Mouse (Mus musculus): Measurements from ENCODE around the gene H2-DMb2. TPM values are rescaled to one million over a fixed set of nuclear protein-coding genes. Genes with fewer than 3 reads are reported as not detected.

The H2-DMb2 gene
- polyA plus RNA-seq, 1 experiment: not detected

DNA sequence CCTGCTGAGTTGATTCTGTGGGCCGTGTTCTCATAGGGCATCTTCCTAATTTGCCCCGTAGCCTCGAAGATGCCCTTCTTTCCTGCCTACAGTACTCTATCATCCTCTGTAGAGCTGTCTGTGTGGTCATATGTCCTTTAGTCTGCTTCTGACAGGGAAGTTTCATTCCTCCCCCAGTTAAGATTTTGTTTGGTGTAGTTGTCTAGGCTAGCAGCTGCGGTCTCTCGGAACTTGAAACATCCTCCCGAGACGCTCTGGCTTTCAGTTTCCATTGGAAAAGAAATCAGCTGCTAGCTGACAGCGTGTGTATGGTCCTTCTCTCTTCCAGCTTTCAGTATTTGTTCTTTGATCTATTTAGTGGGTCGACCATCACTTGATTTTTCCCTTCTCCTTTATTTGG, 38.3 kb upstream of the H2-DMb2 start:
- Histone ChIP-seq H3K4me3 (replicated peaks) (no peak overlapping the region), H3K36me3 (ENCODE audit: control insufficient read depth) (peaks cover 14% of the 10 kb centered on the region), H3K9me3 (ENCODE audit: control insufficient read depth, low read length) (no peaks in the 10 kb centered on the region), H3K4me1 (ENCODE audit: control insufficient read depth) (peaks cover 4% of the 10 kb centered on the region), H3K27me3 (ENCODE audit: control insufficient read depth) (no peaks in the 10 kb centered on the region; the same call in 1 of the 2 replicates)
- TF ChIP-seq TAL1 (IDR thresholded peaks at IDR 0.05; ENCODE audit: low read length) (no peak), GATA1 (IDR thresholded peaks at IDR 0.05; ENCODE audit: low read length) (no peak)

DNA sequence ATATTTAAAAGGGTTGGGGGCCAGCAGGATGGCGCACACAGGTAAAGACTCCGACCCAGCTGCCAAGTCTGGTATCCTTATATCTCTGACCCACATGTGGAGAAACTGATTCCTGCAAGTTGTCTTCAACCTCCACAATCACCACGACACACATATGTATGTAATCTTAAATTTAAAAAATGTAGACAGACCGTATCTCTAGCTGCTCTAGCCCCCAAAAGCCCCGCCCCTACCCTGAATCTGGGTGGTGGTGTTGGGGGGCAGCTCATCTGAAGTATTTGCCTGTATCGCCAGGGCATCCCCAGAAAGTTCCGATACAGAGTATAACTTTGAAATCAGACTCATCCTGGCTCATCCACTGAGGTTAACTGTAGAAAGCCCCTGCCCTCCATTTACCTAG, 36.6 kb upstream of the H2-DMb2 start:
- Histone ChIP-seq H3K4me1 (ENCODE audit: control insufficient read depth) (peaks cover 3% of the 10 kb centered on the region), H3K27me3 (ENCODE audit: control insufficient read depth) (no peaks in the 10 kb centered on the region; the same call in 1 of the 2 replicates), H3K9me3 (ENCODE audit: control insufficient read depth, low read length) (no peaks in the 10 kb centered on the region), H3K36me3 (ENCODE audit: control insufficient read depth) (peaks cover 32% of the 10 kb centered on the region), H3K4me3 (replicated peaks) (no peak overlapping the region)
- no peak for TF ChIP-seq GATA1 (IDR thresholded peaks at IDR 0.05; ENCODE audit: low read length)
- TF ChIP-seq TAL1 (IDR thresholded peaks at IDR 0.05; ENCODE audit: low read length): no peak

GRCm38 (mm10) chr17:34107109-34107867, 35.8 kb upstream of the H2-DMb2 start:
- H3K4me1 ChIP-seq (ENCODE audit: control insufficient read depth): peaks cover 1% of the 10 kb centered on the region
- H3K9me3 ChIP-seq (ENCODE audit: control insufficient read depth, low read length): no peaks in the 10 kb centered on the region
- H3K4me3 ChIP-seq (replicated peaks): no peak overlapping the region
- peaks cover 39% of the 10 kb centered on the region for H3K36me3 ChIP-seq (ENCODE audit: control insufficient read depth)
- no peaks in the 10 kb centered on the region; the same call in 1 of the 2 replicates for H3K27me3 ChIP-seq (ENCODE audit: control insufficient read depth)
- no peak for TF ChIP-seq TAL1 (IDR thresholded peaks at IDR 0.05; ENCODE audit: low read length)
- no peak for TF ChIP-seq GATA1 (IDR thresholded peaks at IDR 0.05; ENCODE audit: low read length)

GRCm38 (mm10) chr17:34108460-34108859, 34.6 kb upstream of the H2-DMb2 start:
- Histone ChIP-seq H3K4me3 (replicated peaks) (no peak overlapping the region), H3K36me3 (ENCODE audit: control insufficient read depth) (peaks cover 51% of the 10 kb centered on the region), H3K4me1 (ENCODE audit: control insufficient read depth) (peaks cover 2% of the 10 kb centered on the region), H3K27me3 (ENCODE audit: control insufficient read depth) (no peaks in the 10 kb centered on the region; the same call in 1 of the 2 replicates), H3K9me3 (ENCODE audit: control insufficient read depth, low read length) (no peaks in the 10 kb centered on the region)
- TF ChIP-seq GATA1 (IDR thresholded peaks at IDR 0.05; ENCODE audit: low read length): no peak
- no peak for TF ChIP-seq TAL1 (IDR thresholded peaks at IDR 0.05; ENCODE audit: low read length)

- peaks cover 59% of the 10 kb centered on the region for H3K36me3 ChIP-seq (ENCODE audit: control insufficient read depth)
- no peaks in the 10 kb centered on the region for H3K9me3 ChIP-seq (ENCODE audit: control insufficient read depth, low read length)
- TF ChIP-seq GATA1 (IDR thresholded peaks at IDR 0.05; ENCODE audit: low read length) (no peak), TAL1 (IDR thresholded peaks at IDR 0.05; ENCODE audit: low read length) (no peak)
- no peaks in the 10 kb centered on the region; the same call in 1 of the 2 replicates for H3K27me3 ChIP-seq (ENCODE audit: control insufficient read depth)
- H3K4me1 ChIP-seq (ENCODE audit: control insufficient read depth): peaks cover 2% of the 10 kb centered on the region
- no peak overlapping the region for H3K4me3 ChIP-seq (replicated peaks)
Measured at GRCm38 (mm10) chr17:34109038-34109805, 33.9 kb upstream of the H2-DMb2 start.

DNA sequence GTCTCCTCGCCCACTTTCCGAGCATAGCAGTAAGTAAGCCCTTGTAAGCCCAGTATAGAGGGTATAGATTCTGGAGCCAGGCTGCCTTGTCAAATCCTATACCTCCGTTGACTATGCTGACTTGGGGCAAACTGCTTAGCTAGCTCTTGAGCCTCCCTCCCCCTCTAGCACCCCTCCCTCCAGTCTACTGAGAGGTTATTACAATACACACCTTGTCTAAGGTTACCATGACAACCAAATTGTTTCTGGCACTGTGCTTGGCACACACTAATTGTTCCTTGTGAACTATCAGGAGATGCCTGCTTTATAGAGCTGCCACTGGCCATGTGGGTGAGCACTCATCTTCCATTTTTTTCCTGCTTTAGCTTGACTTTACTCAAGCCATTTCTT, 33.3 kb upstream of the H2-DMb2 start:
- Histone ChIP-seq H3K4me1 (ENCODE audit: control insufficient read depth) (peaks cover 4% of the 10 kb centered on the region), H3K36me3 (ENCODE audit: control insufficient read depth) (peaks cover 64% of the 10 kb centered on the region), H3K27me3 (ENCODE audit: control insufficient read depth) (no peaks in the 10 kb centered on the region; the same call in 1 of the 2 replicates), H3K9me3 (ENCODE audit: control insufficient read depth, low read length) (no peaks in the 10 kb centered on the region), H3K4me3 (replicated peaks) (no peak overlapping the region)
- TF ChIP-seq TAL1 (IDR thresholded peaks at IDR 0.05; ENCODE audit: low read length) (no peak), GATA1 (IDR thresholded peaks at IDR 0.05; ENCODE audit: low read length) (no peak)

DNA sequence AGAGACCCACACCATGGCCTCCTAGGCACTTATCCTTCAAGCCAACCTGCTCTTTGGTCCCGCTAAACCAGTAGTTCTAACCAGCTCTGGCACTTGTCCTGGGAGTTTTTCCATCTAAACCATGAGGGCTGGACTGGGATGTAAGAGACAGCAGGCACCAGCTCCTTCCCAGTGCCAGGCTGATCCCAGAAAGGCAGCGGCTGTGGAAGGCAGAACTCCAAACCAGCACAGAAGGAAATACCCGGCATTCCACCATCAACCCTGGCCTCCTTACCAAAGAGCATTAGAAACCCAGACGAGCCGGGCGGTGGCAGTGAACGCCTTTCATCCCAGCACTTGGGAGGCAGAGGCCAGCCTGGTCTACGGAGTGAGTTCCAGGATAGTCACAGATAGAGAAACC, 32.8 kb upstream of the H2-DMb2 start:
- H3K36me3 ChIP-seq (ENCODE audit: control insufficient read depth): peaks cover 69% of the 10 kb centered on the region
- TF ChIP-seq TAL1 (IDR thresholded peaks at IDR 0.05; ENCODE audit: low read length) (no peak), GATA1 (IDR thresholded peaks at IDR 0.05; ENCODE audit: low read length) (no peak)

GRCm38 (mm10) chr17:34114114-34114513, 29.0 kb upstream of the H2-DMb2 start:
- TF ChIP-seq TAL1 (IDR thresholded peaks at IDR 0.05; ENCODE audit: low read length) (no peak), GATA1 (IDR thresholded peaks at IDR 0.05; ENCODE audit: low read length) (no peak)
- H3K4me1 ChIP-seq (ENCODE audit: control insufficient read depth): peaks cover 36% of the 10 kb centered on the region
- no peak overlapping the region for H3K4me3 ChIP-seq (replicated peaks)
- no peaks in the 10 kb centered on the region for H3K9me3 ChIP-seq (ENCODE audit: control insufficient read depth, low read length)
- H3K27me3 ChIP-seq (ENCODE audit: control insufficient read depth): no peaks in the 10 kb centered on the region
- peaks cover 99% of the 10 kb centered on the region for H3K36me3 ChIP-seq (ENCODE audit: control insufficient read depth)

More for the DNA sequence above, 32.8 kb upstream of the H2-DMb2 start:
- H3K27me3 ChIP-seq (ENCODE audit: control insufficient read depth): no peaks in the 10 kb centered on the region; the same call in 1 of the 2 replicates
- H3K4me3 ChIP-seq (replicated peaks): no peak overlapping the region
- H3K4me1 ChIP-seq (ENCODE audit: control insufficient read depth): peaks cover 9% of the 10 kb centered on the region
- no peaks in the 10 kb centered on the region for H3K9me3 ChIP-seq (ENCODE audit: control insufficient read depth, low read length)

DNA sequence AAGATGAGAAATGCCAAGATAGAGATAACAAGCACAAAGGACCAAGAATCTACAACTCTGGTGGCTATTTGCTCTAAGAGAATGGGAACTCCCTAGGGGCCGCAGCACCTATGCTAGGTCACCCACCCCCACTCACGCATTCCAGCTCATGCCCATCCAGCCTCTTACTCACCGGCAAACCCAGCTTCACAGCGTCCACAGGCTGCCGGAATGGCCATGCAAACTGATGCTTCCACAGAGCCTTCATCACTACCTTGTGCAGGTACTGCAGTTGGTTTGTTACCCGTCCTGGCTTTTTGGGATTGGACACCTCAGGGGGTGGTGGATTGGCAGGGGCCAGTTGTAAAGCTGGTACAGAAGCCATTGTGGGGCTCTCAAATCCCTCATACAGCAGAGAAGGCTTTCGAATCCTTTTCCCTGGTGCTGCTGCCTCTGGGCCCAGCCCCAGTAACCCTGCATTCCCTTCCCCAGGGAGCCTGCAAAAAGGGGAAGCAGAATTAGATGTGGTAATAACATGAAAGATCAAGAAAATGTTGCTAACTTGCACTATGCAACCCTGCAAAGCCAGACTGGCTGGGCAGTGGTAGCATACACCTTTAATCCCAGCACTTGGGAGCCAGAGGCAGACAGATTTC, 26.3 kb upstream of the H2-DMb2 start:
- Histone ChIP-seq H3K27me3 (ENCODE audit: control insufficient read depth) (no peaks in the 10 kb centered on the region), H3K4me3 (replicated peaks) (peak overlapping the region; percentile 100), H3K4me1 (ENCODE audit: control insufficient read depth) (peaks cover 61% of the 10 kb centered on the region), H3K36me3 (ENCODE audit: control insufficient read depth) (peaks cover 71% of the 10 kb centered on the region), H3K9me3 (ENCODE audit: control insufficient read depth, low read length) (no peaks in the 10 kb centered on the region)
- no peak for TF ChIP-seq TAL1 (IDR thresholded peaks at IDR 0.05; ENCODE audit: low read length)
- no peak for TF ChIP-seq GATA1 (IDR thresholded peaks at IDR 0.05; ENCODE audit: low read length)
